Mouse (Mus musculus): Measurements from ENCODE around the gene Schip1. TPM values are rescaled to one million over a fixed set of nuclear protein-coding genes. Genes with fewer than 3 reads are reported as not detected.

Schip1 gene
- total RNA-seq, 2 experiments from 2014 or later: 126 to 145 TPM

GRCm38 (mm10) chr3:68511744-68512143 is 447.1 kb downstream of the Schip1 start:
- DNase-seq: no peak

DNA sequence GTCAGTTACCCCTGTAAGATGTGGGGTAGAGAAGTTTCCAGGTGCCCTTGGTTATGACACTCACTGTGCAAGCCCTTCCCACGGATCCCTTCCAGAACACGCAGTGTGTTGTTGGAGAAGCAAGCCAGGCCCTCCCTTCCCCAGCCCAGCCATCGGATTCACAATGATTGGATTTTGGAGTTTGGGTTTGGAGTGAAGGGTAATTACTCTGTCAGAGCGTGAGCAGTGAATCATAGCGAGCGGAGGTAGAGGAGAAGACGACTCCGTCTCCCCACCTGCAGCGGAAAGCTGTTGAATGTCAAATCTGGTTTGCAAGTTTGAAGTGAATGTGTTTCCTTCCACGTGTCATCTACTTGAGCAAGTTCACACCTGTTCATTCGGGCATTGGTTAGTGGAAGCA is 447.7 kb downstream of the Schip1 start:
- no peak for DNase-seq

- DNase-seq: no peak
These were observed 448.9 kb downstream of the Schip1 start for GRCm38 (mm10) chr3:68513340-68514119.

DNA sequence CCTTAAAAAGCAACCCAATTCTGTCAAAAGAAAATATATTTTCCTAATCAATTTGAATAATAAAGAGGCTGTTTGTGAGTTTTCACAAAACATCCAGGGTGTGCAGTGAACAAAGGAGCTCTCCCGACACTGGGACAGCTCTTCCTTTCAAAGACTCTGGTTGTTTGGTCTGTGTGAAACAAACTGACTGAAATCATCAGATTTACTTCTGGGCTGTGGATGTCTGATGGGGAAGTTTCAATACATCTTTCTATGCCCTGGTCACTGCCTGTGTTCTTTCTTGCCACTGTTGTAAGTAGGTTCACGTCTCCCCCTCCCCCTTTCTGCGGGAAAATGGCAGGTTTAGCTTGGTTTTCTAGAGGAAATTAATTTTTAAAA is 449.5 kb downstream of the Schip1 start:
- DNase-seq: no peak

DNA sequence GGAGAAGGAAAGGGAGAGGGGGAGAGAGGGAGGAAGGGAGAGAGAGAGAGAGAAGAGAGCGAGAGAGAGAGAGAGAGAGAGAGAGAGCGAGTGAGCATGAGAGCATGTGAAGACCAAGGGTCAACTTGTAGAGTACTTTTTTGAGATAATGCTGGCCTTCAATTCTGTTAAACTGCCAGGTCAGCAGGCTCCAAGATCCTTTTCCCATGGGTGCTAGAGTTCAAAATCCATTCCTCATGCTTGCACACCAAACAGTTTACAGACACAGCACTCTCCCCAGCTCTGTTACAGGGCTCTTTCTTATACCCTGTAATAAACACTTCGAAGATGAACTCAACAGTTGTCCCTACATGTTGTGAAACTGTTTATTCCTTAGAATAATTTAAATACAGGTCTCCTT is 450.1 kb downstream of the Schip1 start:
- no peak for DNase-seq

GRCm38 (mm10) chr3:68516393-68517081 is 451.9 kb downstream of the Schip1 start:
- DNase-seq: no peak

DNA sequence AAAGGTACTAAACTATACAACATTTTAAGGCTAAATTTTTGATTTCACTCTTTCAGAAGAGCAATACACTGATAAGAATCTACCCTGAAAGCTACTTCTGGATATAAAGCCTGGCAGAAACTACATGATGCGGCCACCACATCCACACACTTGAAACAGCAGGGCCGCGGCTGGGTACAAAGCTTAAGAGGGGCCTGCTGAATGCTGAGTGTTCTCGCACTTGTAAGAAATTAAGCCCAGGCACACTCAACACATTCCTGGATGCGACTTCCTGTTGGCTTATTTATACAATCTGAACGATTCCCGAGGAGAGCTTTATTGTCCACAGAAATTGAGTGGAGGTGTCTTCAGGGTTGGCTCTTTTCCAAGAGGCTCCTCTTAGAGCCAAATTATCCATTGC is 452.6 kb downstream of the Schip1 start:
- DNase-seq: no peak

- DNase-seq: no peak
These were observed 453.4 kb downstream of the Schip1 start for GRCm38 (mm10) chr3:68518041-68518440.

DNA sequence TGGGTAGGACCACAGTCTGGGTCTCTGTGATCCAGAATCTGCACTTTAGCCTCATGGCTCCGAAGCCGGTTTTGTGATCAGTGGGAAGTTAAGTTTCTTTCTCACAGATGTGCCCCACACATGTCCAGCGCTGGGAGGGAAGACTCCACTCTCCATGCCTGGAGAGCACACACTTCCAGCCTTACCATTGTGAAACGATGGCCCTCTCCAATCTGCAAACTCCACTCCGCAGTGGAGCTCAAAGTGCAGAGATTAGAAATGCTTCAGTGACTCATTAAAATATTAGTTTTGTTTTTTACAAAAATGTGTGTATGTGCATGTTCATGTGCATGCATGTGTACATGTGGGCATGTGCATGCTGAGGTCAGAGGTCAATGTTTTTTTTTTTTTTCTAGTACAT is 454.0 kb downstream of the Schip1 start:
- DNase-seq: no peak

- DNase-seq: no peak
These were observed 460.8 kb downstream of the Schip1 start for GRCm38 (mm10) chr3:68525361-68525878.

DNA sequence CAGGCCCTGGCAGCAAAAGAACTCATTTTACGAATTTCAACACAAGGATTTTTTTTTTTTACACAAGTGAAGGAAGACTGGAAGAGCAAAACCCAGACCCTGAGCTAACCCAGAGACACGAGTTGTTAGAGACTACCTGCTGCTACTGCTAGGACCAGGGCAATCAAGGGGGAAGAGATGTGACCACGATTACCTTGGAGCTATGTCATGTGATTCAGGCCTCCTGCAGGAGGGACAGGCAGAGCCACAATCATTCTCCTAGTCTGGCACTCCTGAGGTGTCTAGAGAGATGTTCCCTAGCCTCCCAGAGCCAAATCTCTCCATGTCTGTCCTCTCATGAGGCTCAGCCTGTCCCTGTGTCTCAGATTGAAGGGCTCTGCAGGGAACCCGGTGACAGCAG is 461.8 kb downstream of the Schip1 start:
- no peak for DNase-seq

- no peak for DNase-seq
These were observed 462.6 kb downstream of the Schip1 start for GRCm38 (mm10) chr3:68527182-68527581.

- no peak for DNase-seq
These were observed 467.3 kb downstream of the Schip1 start for GRCm38 (mm10) chr3:68531908-68532307.

DNA sequence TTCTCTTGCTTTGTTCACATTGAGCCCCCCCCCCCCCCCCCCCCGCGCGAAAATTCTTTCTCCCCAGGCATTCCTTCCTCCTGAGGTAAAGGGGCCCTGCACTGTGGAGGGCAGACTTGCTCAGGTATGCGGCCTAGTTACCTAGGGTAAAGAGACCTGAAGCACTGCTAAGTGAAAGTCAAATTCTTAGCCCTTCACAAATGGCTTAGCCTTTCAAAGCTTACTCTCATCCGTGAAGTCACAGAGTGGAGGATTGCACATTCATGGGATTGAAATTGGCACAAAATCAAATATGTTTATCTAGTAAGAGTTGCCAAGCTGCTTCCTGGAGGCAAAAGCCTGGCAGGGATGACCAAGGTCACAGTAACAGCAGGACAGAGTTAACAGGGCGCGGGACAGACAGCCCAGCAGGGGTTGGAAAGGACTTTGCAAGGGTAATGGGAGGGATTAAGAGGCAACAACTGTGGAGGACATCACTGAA is 470.0 kb downstream of the Schip1 start:
- DNase-seq: no peak

- DNase-seq: no peak
These were observed 470.6 kb downstream of the Schip1 start for GRCm38 (mm10) chr3:68535160-68535728.

- DNase-seq: no peak
These were observed 471.5 kb downstream of the Schip1 start for GRCm38 (mm10) chr3:68536071-68536470.

GRCm38 (mm10) chr3:68541688-68542087 is 477.1 kb downstream of the Schip1 start:
- DNase-seq: no peak

DNA sequence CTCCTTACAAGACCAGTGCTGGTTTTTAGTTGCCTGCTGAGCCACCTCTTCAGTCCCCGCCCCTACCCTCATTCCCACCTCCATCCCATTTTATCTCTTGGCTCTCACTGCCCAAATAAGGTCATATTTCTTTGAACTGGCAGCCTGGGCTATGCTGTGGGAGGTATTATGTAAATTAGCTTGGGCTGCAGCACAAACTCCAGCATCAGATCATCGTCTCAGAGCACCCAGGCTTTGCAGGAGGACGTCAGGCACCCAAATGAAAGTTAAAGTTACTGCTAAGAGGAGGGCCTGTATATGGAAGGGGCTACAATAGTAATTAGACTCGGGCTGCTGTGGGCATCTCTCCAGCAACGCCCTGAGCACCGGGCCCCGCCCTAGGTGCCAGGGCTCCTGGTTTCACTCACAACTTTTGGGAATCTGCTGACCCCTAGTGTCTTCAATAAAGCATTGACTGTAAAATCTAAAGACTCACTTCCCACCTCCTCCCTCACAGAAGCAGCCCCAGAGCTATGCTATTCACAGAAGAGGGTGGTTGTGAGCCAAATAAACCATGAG is 478.4 kb downstream of the Schip1 start:
- peak; percentile 19 for DNase-seq

DNA sequence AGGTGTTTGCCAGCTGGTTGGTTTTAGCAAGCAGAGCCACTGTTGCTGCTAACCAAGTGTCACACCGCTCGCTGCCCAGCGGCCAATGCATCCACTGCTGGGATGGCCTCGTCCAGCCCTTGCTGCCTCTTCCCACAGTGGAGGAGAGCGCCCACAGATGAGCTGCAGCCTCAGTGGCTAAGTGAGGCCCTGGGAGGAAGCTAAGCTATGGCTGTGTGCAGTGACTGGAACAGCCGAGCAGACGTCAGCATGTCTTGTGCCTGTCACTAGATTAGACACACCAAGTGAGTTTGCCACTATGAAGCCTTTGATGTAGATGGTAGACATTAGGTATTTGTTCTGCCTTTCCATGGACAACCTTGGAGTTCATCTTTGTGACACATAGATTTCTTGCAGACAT is 480.2 kb downstream of the Schip1 start:
- DNase-seq: no peak

- DNase-seq: no peak
These were observed 481.3 kb downstream of the Schip1 start for GRCm38 (mm10) chr3:68545898-68546297.

- no peak for DNase-seq
These were observed 490.6 kb downstream of the Schip1 start for GRCm38 (mm10) chr3:68555087-68555662.

GRCm38 (mm10) chr3:68556891-68557290 is 492.3 kb downstream of the Schip1 start:
- DNase-seq: no peak
